Mouse (Mus musculus) left cerebral cortex, adult 18-20 months (tissue): Measurements from ENCODE around the gene Mfsd13b. TPM values are rescaled to one million over a fixed set of nuclear protein-coding genes. Genes with fewer than 3 reads are reported as not detected.
A peak's percentile ranks its signal among the peaks of the same experiment; 100 is the strongest.
"Not testable (repeated sequence)": the region's sequence is repeated elsewhere in the genome, so short reads cannot be mapped to it uniquely, and the experiment has no call there.

Experiments used
- DNase-seq, 2 experiments: peaks; one replicate each; pipeline ENCODE4 v3.0.0; 2021 to 2022; ENCODE audit warnings: low spot score in 2 of 2, mixed read lengths in 1 of 2
- long read RNA-seq, 2 experiments: library from polyadenylated mRNA; stranded (forward); transcript quantifications; one replicate each; pipeline ENCODE4 v2.0.0; 2021
- total RNA-seq, 2 experiments: library from RNA; stranded (reverse); gene quantifications; 2 replicates each; pipeline ENCODE4 v1.2.3; 2021

Mfsd13b gene
- under 1 TPM; 0.21 to 0.46 TPM for total RNA-seq
- long read RNA-seq, experiment 1 = 0 reads
- long read RNA-seq, experiment 2 = 0 reads

GRCm38 (mm10) chr7:120982200-120982841 is at the start of gene Mfsd13b, which contains the start of gene Cdr2:
Gene Mfsd13b, plus strand, starts transcription at chr7:120982509.
Gene Cdr2, minus strand, starts transcription at chr7:120982312.
- DNase-seq = peak; percentile 94

GRCm38 (mm10) chr7:120933110-120933509 is 49.2 kb upstream of the Mfsd13b start:
- no peak for DNase-seq

GRCm38 (mm10) chr7:120933680-120934195 is 48.6 kb upstream of the Mfsd13b start:
- no peak for DNase-seq

GRCm38 (mm10) chr7:120934716-120935115 is 47.6 kb upstream of the Mfsd13b start:
- DNase-seq = peak; percentile 61 to 63

GRCm38 (mm10) chr7:120936522-120936921 is 45.8 kb upstream of the Mfsd13b start:
- DNase-seq = no peak

GRCm38 (mm10) chr7:120938206-120938605 is 44.1 kb upstream of the Mfsd13b start:
- DNase-seq = no peak

- peak in 1 of 2 experiments; percentile 28 for DNase-seq
These were observed 42.0 kb upstream of the Mfsd13b start for GRCm38 (mm10) chr7:120940343-120940742.

GRCm38 (mm10) chr7:120941214-120941613 is 41.1 kb upstream of the Mfsd13b start:
- no peak for DNase-seq

GRCm38 (mm10) chr7:120942506-120942905 is 39.8 kb upstream of the Mfsd13b start:
- no peak for DNase-seq

GRCm38 (mm10) chr7:120943936-120944509 is 38.3 kb upstream of the Mfsd13b start:
- DNase-seq = no peak

- not testable (repeated sequence) for DNase-seq
These were observed 28.7 kb upstream of the Mfsd13b start for GRCm38 (mm10) chr7:120953591-120953990.

- DNase-seq = no peak
These were observed 22.2 kb upstream of the Mfsd13b start for GRCm38 (mm10) chr7:120960116-120960515.

GRCm38 (mm10) chr7:120960601-120961000 is 21.7 kb upstream of the Mfsd13b start:
- DNase-seq = no peak

- no peak for DNase-seq
These were observed 20.4 kb upstream of the Mfsd13b start for GRCm38 (mm10) chr7:120961893-120962292.

- no peak for DNase-seq
These were observed 19.2 kb upstream of the Mfsd13b start for GRCm38 (mm10) chr7:120963126-120963525.

- no peak for DNase-seq
These were observed 13.1 kb upstream of the Mfsd13b start for GRCm38 (mm10) chr7:120969221-120969620.

- no peak for DNase-seq
These were observed 12.2 kb upstream of the Mfsd13b start for GRCm38 (mm10) chr7:120970112-120970511.

GRCm38 (mm10) chr7:120972471-120972870 is 9.8 kb upstream of the Mfsd13b start:
- not testable (repeated sequence) for DNase-seq

- no peak for DNase-seq
These were observed 8.3 kb upstream of the Mfsd13b start for GRCm38 (mm10) chr7:120974001-120974400.

GRCm38 (mm10) chr7:120977063-120977462 is 5.2 kb upstream of the Mfsd13b start:
- DNase-seq = no peak

- no peak for DNase-seq
These were observed 2.3 kb upstream of the Mfsd13b start for GRCm38 (mm10) chr7:120980041-120980440.
